Mouse (Mus musculus): ENCODE measurements at regions not wholly inside any gene's neighbourhood (a gene's known extent, or its start where the extent isn't known, plus 50 kb on each side); places are given as distances from the start of the nearest gene placed in this dataset.

DNA sequence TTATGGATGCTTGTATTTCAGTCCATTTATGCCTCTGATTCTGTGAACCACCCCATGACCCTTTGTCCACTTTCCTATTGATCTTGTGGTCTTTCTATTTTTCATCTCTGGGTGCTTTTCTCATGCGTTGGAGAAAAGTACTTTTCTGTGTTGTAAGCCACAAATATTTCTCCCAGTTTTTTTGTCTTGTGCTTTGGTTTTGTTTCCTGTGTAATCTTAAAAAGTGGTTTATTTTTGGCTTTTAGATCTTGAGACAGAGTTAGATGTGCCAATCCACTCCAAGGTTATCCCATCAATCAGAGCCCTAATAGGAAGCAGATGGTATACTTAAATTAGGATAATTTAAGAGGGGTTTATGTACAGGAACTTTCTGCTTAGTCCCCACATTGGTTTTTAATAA lies 50.0 kb upstream of the Slc22a23 start:
- WGBS, result 35% methylated on average over 1 of the region's 1 CpGs
- H3K4me1 ChIP-seq (ENCODE audit: insufficient read depth, low read depth, low read length), result no peaks in the 10 kb centered on the region
- H3K36me3 ChIP-seq (ENCODE audit: insufficient read depth, low read length), result no peaks in the 10 kb centered on the region
- DNase-seq (ENCODE audit: low spot score), result no peak
- no peaks in the 10 kb centered on the region for H3K9me3 ChIP-seq (ENCODE audit: low read length)
- no peak overlapping the region for H3K9ac ChIP-seq (replicated peaks; ENCODE audit: low read depth)
- H3K27ac ChIP-seq (ENCODE audit: low read length), result no peak overlapping the region
- no peak overlapping the region for H3K4me2 ChIP-seq (replicated peaks; ENCODE audit: low read depth, low read length)
- no peaks in the 10 kb centered on the region for H3K27me3 ChIP-seq (replicated peaks; ENCODE audit: insufficient read depth, low read length)
- ATAC-seq, result no peak
- H3K4me3 ChIP-seq (ENCODE audit: low read depth, low read length), result no peak overlapping the region
- TF ChIP-seq CTCF (IDR thresholded peaks at IDR 0.05), result no peak
- no peak for TF ChIP-seq EP300 (IDR thresholded peaks at IDR 0.05)

Data from lung, postnatal 0 days (tissue).